Mouse (Mus musculus) lung, postnatal 10 days (tissue): Measurements from ENCODE around the gene Man2a1.
A peak's percentile ranks its signal among the peaks of the same experiment; 100 is the strongest.

Experiments used
- DNase-seq: peaks from one replicate; pipeline ENCODE4 v3.0.0; 2021

Man2a1 gene

GRCm38 (mm10) chr17:64603534-64603933 lies 3.0 kb downstream of the Man2a1 start:
- no peak for DNase-seq

DNA sequence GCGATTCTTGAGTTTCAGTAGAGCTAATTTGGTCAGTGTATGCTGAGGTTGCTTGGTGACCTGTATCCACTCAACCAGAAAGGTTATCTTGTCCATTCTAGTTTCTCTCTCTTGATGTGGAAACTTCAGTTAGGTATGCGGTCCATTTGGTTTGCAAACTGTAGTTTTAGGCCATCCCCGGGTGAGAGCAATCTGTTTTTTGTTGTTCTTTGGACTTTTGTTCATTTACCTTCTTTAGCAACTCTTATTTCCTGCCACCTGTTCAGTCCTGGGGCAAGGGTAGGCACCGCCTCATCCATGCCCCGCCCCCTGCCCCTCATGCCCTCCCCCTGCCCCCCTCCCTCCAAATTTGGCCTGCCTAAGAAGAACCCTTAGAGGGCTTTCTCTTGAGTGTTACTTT lies 3.6 kb downstream of the Man2a1 start:
- DNase-seq, result no peak

DNA sequence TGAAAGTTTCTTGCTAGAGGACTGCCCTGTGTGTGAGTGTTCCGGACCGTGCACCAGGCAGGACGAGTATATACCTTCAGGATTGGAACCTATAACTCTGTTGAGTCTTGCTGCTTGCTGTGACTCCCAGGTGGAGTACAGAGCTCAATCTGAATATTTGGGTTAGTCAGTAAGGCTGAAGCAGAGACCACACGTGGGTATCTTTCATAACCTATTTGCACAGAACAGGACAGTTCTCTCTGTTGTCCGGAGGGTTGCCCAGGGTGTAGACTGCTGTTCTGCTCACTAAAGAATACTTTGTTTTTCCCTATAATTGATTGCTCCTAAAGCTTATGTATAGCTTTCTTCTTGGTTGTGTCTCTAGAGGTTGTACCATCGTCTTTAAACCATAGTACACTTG lies 7.7 kb downstream of the Man2a1 start:
- DNase-seq, result no peak

- DNase-seq, result peak; percentile 26
Measured at GRCm38 (mm10) chr17:64608923-64609598, 8.5 kb downstream of the Man2a1 start.

DNA sequence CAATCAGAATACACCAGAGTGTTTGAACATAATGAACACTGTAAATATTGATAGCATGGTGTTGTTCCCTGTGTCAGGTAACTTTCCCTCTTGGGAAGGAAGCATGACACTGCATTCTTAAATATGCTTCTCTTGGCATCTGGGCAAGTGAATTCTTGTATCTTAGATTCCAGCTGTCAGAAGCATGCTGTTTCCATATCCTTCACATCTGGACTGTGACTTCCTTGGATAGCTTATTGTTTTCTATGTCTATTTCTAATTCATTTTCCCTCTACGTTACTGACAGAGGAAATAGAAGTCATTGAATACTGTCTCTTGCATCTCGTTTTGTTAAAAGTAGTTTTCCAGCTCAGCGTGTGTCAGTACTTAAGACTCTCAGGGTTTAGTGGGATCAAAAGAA lies 9.2 kb downstream of the Man2a1 start:
- no peak for DNase-seq

- DNase-seq, result no peak
Measured at GRCm38 (mm10) chr17:64611426-64611825, 10.9 kb downstream of the Man2a1 start.

GRCm38 (mm10) chr17:64612135-64612885 lies 11.8 kb downstream of the Man2a1 start:
- peak; percentile 67 for DNase-seq

DNA sequence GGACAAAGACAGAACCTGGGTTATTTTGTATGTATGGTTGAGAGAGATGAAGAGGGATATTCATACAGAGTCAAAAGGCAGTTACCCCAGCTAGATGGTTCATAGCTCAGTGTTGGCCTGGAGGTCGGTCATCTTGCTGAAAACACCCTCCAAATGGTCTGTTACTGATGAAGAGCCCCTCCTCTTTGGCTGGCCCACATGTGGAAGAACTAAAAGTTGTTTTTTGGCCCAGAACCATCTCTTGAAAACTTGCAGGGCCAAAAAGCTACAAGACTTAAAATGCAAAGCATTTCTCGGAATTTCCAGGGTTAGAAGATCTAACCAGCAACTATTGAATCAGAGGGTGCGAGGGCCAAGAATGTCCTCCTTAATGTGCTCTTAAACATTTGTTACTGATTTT lies 12.4 kb downstream of the Man2a1 start:
- DNase-seq, result peak; percentile 53

GRCm38 (mm10) chr17:64613351-64613750 lies 12.8 kb downstream of the Man2a1 start:
- no peak for DNase-seq

DNA sequence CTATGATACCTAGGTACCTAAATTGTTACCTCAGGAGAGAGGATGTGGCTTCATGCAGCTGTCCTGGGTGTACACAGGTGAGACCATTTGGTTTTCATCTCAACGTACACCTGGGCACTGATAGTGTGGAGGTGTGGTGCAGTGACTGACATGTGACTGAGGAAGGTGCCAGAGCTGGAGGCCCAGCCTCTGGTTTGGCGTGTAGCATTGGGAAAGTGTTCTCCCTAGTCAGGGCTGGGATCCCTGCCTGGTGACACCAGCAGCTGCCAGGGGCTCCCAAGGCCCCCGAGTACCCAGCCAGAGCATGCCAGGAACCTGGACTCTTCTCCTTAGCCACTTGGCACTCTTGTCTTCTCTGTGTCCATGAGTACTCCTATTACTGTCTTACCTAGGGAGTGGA lies 14.3 kb downstream of the Man2a1 start:
- no peak for DNase-seq

DNA sequence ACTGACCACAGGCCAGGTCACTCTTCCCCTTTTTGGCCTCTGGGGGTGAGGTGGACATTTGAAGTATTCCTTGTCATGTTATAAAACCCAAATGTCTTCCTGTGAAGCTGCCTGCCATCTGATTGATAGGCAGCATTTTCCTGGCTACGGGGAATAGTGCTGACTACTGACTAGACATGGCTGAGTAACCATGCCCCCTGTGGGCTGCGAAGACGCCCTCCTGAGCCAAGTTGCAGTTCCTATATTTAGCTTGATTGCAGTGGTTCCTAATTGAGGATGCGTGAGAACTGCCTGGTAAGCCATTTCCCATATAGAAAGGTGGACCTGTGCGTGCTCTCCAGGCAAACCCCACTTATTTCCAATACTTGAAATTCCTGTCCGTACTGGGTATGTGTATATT lies 14.9 kb downstream of the Man2a1 start:
- DNase-seq, result no peak

DNA sequence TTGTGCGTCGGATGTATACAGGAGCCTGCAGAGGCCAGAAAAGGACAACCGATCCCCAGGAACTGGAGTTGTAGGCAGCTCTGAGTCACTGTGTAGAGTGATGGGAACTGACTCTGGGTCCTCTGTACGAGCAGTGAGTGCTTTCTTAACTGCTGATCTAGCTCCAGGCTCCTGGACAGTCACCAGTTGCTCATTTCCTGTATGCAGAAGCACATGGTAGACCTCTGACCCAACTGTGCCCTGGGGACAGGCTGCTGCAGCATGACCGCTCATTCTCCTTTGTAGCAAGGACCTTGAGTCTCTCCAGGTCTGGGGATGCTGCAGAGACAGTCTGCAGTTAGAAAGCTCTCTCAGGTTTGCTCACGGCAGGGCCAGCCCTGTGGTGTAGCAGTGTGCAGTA lies 15.7 kb downstream of the Man2a1 start:
- no peak for DNase-seq

- DNase-seq, result peak; percentile 56
Measured at GRCm38 (mm10) chr17:64617838-64618237, 17.3 kb downstream of the Man2a1 start.

- no peak for DNase-seq
Measured at GRCm38 (mm10) chr17:64618996-64619395, 18.5 kb downstream of the Man2a1 start.

DNA sequence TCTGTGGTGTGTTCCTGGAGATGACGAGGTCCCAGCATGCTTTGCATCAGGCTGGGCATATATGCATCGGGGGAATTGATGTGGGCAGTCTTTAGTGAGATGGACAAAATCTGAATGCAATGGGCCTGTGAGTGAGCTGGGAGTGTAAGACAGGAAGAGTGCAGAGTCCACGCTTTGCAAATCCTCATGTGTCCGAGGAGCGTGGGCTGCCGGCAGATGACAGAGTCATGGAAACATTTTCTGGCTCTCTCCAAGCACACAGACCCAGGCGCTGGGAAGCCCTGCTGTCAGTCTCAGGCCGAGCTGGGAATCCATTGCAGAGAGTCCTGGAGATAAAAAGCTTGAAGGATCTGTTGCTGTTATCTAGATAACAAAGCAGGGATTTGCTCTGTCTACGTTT lies 19.6 kb downstream of the Man2a1 start:
- DNase-seq, result no peak

- no peak for DNase-seq
Measured at GRCm38 (mm10) chr17:64620627-64621026, 20.1 kb downstream of the Man2a1 start.

DNA sequence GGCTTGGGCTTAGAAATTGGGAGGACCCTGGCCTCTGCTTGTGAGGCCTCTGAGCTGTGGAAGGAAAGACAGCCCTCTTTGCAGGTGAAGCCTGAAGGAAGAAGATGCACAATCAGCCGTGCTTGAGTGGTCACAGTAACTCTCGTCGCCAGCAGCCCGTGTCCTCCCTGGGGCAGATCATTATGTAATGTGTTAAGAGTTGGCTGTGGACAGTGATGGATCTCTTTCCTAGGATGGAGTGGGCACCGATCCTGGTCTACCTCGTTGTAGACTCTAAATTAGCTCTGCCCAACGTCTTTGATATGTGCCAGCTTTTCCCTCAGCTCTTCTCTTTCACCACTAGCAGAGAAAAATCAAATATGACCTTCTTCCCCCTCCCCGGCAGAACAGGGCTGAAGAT lies 20.7 kb downstream of the Man2a1 start:
- no peak for DNase-seq

DNA sequence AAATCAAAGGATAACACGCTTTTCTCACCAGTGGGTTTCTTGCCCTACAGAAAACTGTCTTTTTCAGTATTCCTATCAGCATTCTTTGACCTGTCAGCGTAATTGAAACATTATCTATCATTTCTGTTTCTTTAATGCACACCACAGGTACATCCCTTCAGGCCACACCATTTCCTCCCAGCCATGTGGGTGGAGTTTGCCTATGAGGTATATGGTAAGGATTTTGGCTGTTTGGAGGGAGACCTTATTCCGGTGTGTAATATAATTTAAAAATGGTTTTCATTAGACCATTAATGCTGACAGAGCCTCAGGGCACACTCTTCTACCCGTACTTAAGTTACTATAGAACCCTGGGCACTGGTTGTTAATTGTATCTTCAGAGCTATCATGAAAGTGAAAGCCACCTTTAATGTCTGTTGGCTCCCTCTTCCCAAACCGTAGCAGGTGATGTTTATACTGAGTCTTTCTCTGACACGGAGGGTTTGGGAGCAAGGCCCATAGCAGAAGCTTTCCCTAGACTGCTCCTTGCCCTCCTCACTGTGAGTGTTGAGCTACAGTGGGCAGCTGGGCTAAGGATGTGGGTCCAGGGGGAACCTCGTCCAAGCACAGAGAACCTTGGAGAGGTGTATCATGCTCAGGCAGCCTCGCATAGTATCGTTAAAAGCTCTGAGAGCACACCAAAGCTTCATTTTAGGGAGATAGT lies 21.3 kb downstream of the Man2a1 start:
- DNase-seq, result no peak

DNA sequence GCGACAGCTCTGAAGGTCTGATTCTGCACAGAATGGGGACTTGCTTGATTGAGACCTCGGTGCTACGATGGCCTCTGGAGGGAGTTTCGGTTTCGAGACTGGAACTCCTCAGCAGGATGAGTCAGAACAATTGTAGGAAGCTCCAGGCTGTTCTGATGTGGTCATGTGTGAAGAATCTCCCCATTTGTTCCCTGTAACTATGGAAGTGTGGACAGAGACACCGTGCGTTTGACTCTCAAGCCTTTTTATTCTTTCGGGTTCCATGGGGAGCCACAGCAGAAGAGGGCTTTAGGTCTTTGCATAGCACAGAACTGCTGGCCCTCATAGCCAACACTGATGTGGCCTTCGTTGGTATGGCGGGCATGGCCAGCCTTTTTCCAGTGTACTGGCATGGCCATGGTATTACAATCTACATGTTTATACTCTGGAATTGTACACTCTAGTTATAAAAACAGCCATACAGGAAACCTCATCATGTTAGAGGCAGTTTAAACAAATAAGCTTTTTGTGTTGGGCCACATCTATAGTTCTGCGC lies 21.9 kb downstream of the Man2a1 start:
- DNase-seq, result peak; percentile 58

DNA sequence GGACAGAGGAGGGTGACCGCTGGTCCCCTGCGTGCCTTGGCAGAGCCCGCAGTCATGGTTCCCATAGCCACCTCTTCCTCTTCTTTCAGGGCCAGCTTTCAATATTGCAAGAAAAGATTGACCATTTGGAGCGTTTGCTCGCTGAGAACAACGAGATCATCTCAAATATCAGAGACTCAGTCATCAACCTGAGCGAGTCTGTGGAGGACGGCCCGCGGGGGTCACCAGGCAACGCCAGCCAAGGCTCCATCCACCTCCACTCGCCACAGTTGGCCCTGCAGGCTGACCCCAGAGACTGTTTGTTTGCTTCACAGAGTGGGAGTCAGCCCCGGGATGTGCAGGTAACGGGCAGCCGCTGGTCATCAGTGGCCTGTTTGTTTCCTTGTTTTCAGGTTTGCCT lies 23.9 kb downstream of the Man2a1 start:
- DNase-seq, result no peak

- no peak for DNase-seq
Measured at GRCm38 (mm10) chr17:64628796-64629195, 28.3 kb downstream of the Man2a1 start.

GRCm38 (mm10) chr17:64629486-64629885 lies 28.9 kb downstream of the Man2a1 start:
- DNase-seq, result no peak

DNA sequence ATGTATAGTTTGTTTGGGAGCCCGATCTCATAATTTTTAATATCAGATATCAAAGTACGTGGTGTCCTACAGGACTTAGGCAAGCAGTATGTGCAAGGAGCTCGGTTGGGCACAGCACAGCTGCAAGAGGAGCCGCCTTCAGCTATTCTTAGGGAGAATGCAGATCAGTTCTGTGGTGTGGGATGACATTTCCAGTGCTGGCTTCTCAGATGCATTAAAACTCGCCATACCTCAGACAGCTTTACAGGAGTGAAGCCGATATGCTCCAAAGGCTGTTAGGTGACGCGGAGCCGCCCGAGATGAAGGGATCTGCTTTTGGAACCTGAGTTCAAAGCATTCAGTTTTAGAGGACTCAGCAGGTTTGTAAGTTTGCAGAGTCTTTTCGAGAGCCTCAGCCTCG lies 30.0 kb downstream of the Man2a1 start:
- DNase-seq, result no peak
